ENCODE assay signal across 8 mouse cellular contexts in the genomic region with DNA sequence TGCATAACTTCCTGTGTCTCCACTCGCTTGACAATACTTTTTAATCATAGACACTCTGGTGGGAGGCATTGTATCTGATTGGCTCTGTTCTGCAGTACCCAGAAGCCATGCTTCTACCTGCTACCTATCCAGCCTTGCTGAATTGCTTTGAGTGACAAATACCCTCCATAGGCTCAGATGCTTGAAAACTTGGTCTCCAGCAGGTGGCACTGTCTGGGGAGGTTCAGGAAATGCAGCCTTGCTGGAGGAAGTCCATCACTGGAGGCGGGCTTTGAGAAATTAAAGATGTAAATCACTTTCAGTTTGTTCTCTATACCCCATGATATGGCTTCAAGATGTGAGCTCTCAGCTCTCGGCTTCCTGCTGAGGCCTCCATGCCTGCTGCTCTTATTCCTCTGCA. TPM values are rescaled to one million over a fixed set of nuclear protein-coding genes. Genes with fewer than 3 reads are reported as not detected.
A peak's percentile ranks its signal among the peaks of the same experiment; 100 is the strongest.
DNase-seq lines count a peak whose midpoint lies in the region; ATAC-seq lines count a peak whose summit lies in the region.

No protein-coding gene starts in this region.

- H3K27ac ChIP-seq in hindbrain, embryonic 11.5 days (ENCODE audit: low read depth, low read length), result no peak overlapping the region
- H3K27ac ChIP-seq in hindbrain, embryonic 16.5 days (ENCODE audit: low read depth, low read length), result no peak overlapping the region

- no peak overlapping the region for H3K9ac ChIP-seq in hindbrain, embryonic 11.5 days (ENCODE audit: low read depth, low read length)
- no peak overlapping the region for H3K9ac ChIP-seq in hindbrain, embryonic 16.5 days (ENCODE audit: low read depth, low read length)

- H3K36me3 ChIP-seq in hindbrain, embryonic 11.5 days (ENCODE audit: control insufficient read depth, insufficient read depth, low read length), result no peaks in the 10 kb centered on the region
- H3K36me3 ChIP-seq in hindbrain, embryonic 16.5 days (ENCODE audit: control insufficient read depth, insufficient read depth, low read length), result no peaks in the 10 kb centered on the region

- H3K27me3 ChIP-seq in hindbrain, embryonic 11.5 days (ENCODE audit: control insufficient read depth, insufficient read depth, low read length), result no peaks in the 10 kb centered on the region
- H3K27me3 ChIP-seq in hindbrain, embryonic 16.5 days (replicated peaks; ENCODE audit: control insufficient read depth, insufficient read depth, low read length), result no peaks in the 10 kb centered on the region

- no peak overlapping the region for H3K4me3 ChIP-seq in hindbrain, embryonic 11.5 days (ENCODE audit: low read depth, low read length)
- H3K4me3 ChIP-seq in hindbrain, embryonic 16.5 days (ENCODE audit: low read length), result no peak overlapping the region

- WGBS in hindbrain, embryonic 11.5 days, result 89% methylated on average over 3 of the region's 3 CpGs
- WGBS in hindbrain, embryonic 16.5 days, result 85% methylated on average over 3 of the region's 3 CpGs

- H3K4me2 ChIP-seq in hindbrain, embryonic 11.5 days (replicated peaks; ENCODE audit: low read depth, low read length), result no peak overlapping the region
- H3K4me2 ChIP-seq in hindbrain, embryonic 16.5 days (ENCODE audit: low read length), result no peak overlapping the region

- H3K9me3 ChIP-seq in hindbrain, embryonic 11.5 days (ENCODE audit: control insufficient read depth, low read length), result no peaks in the 10 kb centered on the region
- H3K9me3 ChIP-seq in hindbrain, embryonic 16.5 days (ENCODE audit: control insufficient read depth, low read length), result no peaks in the 10 kb centered on the region

- peaks cover 2% of the 10 kb centered on the region; the same call in 1 of the 2 replicates for H3K4me1 ChIP-seq in hindbrain, embryonic 11.5 days (replicated peaks; ENCODE audit: control insufficient read depth, insufficient read depth, low read length)
- H3K4me1 ChIP-seq in hindbrain, embryonic 16.5 days (ENCODE audit: control insufficient read depth, insufficient read depth, low read depth, low read length), result no peaks in the 10 kb centered on the region

- DNase-seq in hindbrain, embryonic 11.5 days (ENCODE audit: low spot score), result peak; percentile 29
- DNase-seq in testis, postnatal 10 days (ENCODE audit: low spot score), result peak; percentile 59
- DNase-seq in testis, postnatal 14 days (ENCODE audit: low spot score), result no peak
- peak; percentile 82 for DNase-seq in ZHBTc4 (ENCODE audit: low read depth, low spot score)
- peak; percentile 34 for DNase-seq in lung, postnatal 36 days
- DNase-seq in layer of hippocampus, postnatal 25 days (ENCODE audit: extremely low spot score in 1 of 2, low spot score in 1 of 2), result no peak

- ATAC-seq in hindbrain, embryonic 11.5 days (ENCODE audit: low FRiP score), result no peak
- no peak for ATAC-seq in hindbrain, embryonic 16.5 days
- ATAC-seq in inflammation-experienced regulatory T-cells, adult 6 months, result no peak

RNA-seq across cellular contexts. Expression of a gene that starts 48.1 kb away (rescaled TPM):
- polyA plus RNA-seq in hindbrain, embryonic 11.5 days (2014; fragmentation: Nextera tagmentation; extraction: Ambion mirVana), result 10.4 and 10.9 TPM in 2 replicates
- polyA plus RNA-seq in hindbrain, embryonic 16.5 days (2015; fragmentation: Nextera tagmentation; extraction: Ambion mirVana), result 37.7 and 41.2 TPM in 2 replicates
- polyA plus RNA-seq in inflammation-experienced regulatory T-cells, adult 6 months (2017; shearing (Covaris generic)), result 10 to 100 TPM in 2 of 3 experiments, 1 to 10 TPM in 1; 9.6 to 20.2 (median 12.6) TPM
- total RNA-seq in layer of hippocampus, postnatal 25 days (2021), result 10 to 100 TPM; 28.5 to 29.6 TPM

Comparison
In these comparisons a context has a peak if more than half of its experiments do, and no peak if none do; other contexts are left out.
1. DNase-seq: peak in hindbrain, embryonic 11.5 days (single experiment), testis, postnatal 10 days (single experiment), ZHBTc4 (single experiment) and lung, postnatal 36 days (single experiment); none in testis, postnatal 14 days (single experiment) and layer of hippocampus, postnatal 25 days (0 of 2).